Mouse (Mus musculus) kidney, postnatal 36 days (tissue): Measurements from ENCODE around the gene Cnot2.

Experiments
- DNase-seq, 2 experiments: peaks; one replicate each; pipeline ENCODE4 v3.0.0; 2021 to 2022; ENCODE audit warnings: mixed read lengths in 2 of 2

The Cnot2 gene

DNA sequence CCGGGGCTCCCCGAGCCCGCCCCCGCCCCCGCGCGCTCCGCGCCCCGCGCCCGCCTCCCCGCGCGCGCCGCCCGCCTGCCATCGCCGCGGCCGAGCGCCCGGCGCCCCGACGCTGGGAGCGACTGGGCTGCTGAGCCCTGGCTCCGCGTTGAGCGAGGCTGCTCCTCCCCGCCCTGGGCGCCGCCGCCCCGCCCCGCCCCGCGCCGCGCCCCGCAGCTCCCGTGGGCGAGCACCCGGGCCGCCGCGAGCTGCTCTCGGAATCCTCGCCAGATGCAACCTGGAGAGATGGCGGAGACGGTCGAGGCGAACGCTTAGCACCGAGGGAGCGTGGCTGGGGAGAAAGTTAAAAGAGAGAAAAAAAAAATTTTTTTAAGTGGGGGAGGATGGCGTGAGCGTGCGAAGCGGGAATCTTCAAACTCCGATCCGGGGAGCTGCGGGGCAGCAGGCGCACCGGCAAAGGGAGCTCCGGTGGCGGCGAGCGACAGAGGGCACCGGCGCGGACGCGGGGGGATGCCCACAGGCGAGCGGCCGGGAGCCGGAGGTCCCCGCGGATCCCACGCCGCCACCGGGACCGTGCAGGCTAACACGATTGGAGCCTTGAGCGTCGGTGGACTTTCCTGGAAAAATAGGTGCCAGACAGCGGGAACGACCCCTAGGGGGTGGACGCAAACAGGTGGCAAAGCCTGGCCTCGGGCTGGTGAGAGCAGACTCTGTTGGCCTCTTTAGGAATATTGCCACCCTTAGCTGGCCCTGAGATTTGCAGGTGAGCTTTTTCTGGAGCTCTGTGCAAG, 107.4 kb downstream of the Cnot2 start, which contains the start of gene Kcnmb4:
TSS of gene Kcnmb4 (minus strand) at position 120 of the 791 bp plus-strand sequence.
- DNase-seq: peak in 1 of 2 experiments; percentile 37

DNA sequence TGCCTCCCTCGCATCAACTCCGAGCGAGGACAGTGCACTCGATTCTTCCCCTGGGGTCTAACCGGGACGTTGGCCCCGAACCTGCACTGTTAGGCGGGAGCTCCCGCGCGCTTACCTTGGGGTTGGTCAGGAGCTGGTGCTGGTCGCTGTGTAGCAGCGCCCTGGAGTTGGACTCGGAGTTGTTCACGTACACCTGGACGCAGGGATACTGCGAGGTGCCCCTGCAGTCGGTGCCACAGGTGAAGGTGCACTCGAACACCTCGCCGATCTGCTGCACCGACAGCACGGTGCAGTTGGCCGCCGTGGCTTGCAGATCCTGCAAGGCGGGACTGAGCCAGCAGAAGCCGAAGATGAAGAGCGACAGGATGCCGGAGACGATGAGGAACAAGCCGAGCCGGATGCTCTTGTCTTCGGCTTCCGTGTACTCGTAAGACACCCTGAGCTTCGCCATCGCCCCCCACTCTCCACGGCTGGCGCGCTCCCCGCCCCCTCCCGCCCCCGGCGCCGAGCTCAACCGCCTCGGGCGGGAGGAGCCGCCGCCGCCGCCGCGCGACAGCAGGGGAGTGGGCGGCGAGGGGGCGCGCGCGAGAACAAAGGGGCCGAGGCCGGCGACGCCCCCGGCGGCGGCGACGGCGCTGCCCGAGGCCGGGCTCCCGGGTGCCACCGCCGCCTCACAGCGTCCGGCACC, 108.1 kb downstream of the Cnot2 start:
- DNase-seq: peak in 1 of 2 experiments; percentile 26

DNA sequence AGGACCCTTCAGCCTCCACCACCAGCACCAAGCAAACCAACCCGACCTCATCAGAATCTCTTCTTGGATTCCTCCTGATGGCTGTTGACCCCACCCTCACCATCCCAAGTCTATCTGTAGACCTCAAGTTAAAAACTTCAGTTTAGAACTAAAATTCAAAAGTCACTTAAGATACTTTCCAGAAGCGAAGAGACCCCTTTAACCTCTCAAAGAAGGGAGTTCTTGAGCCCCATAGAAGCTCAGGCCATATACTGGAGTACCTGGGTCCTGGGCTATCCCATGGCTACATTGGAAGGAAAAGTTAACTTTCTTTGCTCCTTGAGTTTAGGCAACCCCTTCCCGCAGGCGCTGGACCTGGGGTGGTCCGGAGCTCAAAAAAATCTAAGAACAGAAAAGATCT, 108.7 kb downstream of the Cnot2 start:
- no peak for DNase-seq

DNA sequence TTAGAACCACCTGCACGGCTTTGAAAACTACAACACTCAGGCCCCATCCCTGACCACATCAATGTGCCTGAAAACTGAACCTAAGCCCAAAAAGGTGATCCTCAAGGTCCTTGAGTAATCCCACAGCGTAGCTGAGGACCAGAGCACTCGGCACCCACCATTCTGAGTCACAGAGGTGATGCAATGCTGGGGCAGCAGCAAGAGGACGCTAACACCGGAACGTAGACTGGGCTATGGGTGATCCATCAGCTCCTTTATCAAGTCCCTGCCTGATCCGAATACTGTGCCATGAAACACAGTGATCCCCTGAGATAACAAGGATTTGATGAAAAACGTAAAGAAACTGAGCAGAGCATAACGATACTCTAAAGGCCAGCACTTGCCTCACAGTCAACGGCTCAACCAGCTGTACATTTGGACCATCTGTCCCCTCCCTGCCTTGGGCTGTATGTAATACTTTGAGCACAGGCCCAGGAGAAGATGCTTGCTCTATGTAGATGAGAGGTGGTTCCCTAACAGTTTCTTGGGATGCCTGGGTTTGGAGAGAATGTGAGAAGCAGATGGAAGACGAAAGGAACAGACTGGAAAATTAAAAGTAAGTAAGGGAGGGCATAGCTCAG, 110.9 kb downstream of the Cnot2 start:
- no peak for DNase-seq

DNA sequence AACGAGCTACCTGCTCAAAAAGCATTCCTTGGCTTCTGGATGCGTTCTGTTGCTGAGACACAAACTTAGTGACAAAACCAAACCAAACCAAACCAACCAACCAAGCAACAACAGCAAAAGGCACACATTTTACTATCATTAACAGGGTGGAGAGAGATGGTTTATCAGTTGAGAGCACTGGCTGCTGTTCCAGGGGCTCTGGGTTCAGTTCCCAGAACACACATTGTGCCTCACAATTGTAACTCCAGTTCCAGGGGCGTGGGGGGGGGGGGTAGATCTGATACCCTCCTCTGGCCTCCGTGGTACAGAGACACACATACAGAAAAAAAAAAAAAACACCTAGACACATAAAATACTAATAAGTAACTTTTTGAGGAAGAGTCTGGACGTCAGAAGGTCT, 113.2 kb downstream of the Cnot2 start:
- no peak for DNase-seq

DNA sequence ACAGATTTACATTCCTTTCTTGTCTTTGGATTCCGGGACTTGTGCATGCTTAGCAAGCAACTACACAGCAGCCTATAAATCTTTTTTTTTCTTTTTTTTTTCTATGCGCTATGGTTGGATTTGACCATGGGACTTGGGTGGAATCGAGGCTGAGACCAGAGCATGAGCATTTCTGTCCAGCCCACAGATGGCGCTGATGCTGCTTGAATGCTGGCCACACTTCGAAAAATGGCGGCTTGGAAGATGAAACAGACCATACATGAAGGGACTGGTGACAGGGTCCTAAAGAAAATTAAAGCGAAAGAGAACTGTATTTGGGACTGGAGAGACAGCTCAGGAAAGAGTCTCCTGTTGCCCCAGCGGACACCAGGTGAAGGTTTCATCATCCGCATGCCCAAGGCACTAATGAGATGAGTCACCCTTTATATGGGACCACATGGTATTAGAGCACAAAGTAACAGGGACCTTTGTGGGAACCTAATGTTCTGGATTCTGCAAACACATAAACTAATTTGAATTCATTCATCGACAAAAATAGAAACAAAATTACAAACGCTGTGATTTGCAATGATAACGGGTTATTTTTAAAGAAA, 117.5 kb downstream of the Cnot2 start:
- DNase-seq: no peak

DNA sequence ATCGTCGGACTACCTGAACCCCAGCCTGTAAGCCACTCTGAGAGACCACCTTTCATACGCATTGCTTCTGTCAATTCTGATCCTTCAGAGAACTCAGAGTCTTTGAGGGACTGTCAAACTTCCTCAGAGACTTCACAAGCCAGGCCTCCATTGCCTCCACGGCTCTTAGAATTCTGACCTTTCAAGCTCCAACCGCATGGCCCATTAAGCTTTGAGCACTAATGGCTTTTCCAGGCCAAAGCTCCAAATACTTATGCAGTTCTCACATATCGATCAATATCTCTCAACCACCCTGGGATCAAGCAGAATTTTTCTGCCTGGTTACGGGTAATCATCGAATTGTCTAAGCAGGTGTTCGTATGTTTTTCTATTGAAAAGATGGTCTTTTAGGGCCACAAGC, 119.9 kb downstream of the Cnot2 start:
- no peak for DNase-seq

DNA sequence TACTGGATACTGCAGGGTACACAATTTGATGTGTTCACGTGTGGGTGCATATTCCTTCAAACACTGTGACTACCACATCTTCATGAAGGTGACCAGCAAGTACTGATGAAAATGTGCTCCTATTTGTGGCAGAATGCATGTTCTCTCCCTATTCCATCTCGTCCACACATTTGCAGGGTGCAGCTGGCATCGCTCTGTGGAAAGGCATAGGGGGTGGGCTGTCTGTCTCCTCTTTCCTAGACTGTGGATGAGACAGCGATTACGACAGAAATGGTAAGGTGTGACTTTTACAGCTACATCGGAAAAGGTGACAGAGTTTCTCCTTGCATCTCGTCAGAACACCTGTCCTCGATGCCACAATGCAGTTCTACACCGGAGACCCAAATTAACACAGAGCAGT, 122.5 kb downstream of the Cnot2 start:
- DNase-seq: no peak

DNA sequence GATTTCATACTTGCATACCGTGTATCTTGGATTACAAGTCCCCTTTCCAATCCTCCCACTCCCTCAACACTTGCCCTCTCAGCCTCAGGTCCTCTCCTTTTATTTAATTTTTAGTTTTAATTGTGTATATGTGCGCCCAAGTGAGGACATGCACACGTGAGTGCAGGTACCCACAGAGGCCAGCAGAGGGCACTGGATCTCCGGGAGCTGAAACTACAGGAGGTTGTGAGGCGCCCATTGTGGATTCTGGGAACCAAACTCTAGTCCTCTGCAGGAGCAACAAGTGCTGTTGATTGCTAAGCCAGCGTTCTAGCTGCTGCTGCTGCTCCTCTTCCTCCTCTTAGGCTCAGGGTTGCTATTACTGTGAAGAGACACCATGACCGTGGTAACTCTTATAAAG, 128.5 kb downstream of the Cnot2 start:
- DNase-seq: no peak

DNA sequence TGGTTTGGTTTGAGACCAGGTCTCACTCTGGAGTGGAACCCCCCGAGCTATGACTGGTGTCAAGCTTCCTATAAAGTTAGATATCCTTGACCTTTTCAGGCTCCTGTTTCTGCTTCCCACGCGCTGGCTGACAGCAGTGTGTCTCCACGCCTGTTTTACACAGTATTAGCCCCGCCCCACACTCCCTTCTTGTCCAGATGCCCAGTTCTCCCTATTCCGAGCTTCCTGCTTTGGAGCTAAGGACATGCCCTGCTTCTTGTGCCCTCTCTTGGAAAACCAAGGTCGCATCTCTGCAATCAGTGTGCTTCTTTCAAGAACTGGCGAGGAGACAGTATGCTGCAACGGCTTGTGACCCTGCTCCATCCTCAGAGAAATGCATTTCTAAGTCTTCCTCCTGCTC, 130.7 kb downstream of the Cnot2 start:
- peak in 1 of 2 experiments; percentile 3 for DNase-seq

DNA sequence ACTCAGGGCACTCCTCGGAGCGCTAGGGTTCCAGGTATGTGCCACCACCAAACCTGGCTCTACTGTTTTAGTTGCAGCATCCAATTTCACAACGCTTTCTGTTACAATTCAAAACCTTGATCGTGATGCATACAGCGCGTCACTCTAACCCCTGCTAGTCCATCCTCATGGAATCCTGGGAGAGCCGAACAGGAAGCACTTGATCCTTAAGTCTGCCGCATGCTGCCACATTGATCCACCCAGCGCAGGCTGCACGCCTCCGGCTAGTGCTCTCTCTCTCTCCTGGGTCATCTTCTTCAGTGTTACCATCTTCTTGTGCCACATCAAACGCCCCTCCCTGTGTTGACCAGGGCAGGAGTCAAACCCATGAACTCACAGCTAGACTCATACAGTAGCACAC, 133.1 kb downstream of the Cnot2 start:
- DNase-seq: no peak

DNA sequence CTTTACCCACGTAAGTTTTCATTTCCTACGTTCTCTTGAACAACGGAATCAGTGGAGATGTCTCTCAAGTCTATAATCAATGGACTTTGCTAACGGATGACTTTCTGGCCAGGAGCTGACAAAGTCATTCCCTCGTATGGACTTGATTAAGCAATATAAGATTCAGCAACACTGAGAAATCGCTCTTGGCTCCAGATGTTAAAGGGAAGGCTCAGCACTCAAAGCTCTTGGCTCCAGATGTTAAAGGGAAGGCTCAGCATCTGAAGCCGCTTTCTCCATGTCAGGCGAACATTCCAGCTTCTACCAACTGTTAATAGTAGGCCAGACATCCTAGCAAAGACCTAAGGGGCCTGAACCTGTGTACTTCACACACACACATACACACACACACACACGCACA, 134.1 kb downstream of the Cnot2 start:
- DNase-seq: no peak

DNA sequence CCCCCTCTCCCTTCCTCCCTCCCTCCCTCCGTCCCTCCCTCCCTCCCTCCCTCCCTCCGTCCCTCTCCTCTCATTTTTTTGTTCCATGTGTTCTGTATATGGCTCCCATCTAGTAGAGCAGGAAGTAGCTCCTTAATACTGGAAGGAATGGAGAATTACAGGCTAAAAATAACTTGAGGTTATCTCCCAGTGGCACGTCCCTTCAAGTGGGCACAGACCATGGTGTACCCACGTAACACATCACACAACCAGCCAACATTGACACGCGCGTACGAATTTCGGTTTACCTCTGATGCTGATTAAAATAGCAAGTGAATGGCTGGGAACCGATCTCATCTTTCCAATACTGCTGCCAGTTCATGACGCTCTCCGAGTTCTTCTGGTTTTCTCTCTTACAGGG, 135.3 kb downstream of the Cnot2 start:
- DNase-seq: no peak

DNA sequence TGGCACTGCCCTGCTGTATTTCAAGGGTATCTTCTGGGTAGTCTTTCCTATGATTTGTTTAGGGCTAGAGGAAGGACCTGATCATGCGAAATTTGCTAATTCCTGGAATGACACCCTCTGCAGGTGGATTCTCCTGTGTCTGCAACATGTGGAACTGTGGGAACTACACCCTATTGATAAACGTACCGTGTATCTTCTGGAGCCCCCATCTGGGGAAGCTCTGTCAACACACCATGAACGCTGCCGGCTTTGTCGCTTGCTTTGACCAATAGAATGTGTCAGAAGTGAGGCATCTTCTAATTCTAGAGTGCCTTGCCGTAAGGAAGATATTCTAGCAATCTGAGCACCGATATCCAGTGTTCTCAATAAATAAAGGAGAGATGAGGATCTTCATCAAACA, 136.5 kb downstream of the Cnot2 start:
- DNase-seq: no peak

DNA sequence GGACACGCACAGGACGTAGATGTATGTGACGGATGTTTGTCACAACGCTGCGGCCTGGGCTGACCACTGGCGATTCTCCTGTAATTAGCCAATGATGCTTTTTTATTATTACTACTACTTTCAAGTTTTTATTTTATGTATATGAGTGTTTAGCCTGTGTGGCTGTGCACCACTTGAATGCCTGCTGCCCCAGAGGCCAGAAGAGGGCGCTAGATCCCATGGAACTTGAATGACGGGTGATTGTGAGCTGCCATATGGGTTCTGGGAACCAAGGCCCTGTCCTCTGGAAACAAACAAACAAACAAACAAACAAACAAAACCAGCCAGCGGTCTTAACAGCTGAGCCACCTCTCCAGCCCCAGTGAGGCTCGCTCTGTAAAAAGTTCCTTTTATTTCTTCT, 136.9 kb downstream of the Cnot2 start:
- DNase-seq: no peak

DNA sequence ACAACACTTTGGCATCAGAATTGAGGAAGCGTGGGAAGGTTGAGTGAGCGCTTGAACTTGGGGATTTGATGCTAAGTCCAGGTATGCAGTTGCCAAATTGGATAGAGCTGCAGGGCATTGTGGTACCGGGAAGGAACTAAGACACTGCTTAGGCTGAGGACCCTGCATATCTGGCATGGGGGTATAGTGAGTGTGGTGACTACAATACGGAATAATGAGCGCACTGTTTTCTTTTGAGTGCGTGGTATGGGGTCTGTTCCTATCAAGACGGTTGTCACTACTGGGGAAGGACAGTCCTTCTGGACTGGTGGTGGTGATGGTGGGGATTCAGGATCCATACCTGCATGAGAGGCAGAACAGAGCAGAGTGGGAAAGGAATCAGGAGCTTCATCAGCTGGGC, 140.4 kb downstream of the Cnot2 start:
- DNase-seq: no peak

DNA sequence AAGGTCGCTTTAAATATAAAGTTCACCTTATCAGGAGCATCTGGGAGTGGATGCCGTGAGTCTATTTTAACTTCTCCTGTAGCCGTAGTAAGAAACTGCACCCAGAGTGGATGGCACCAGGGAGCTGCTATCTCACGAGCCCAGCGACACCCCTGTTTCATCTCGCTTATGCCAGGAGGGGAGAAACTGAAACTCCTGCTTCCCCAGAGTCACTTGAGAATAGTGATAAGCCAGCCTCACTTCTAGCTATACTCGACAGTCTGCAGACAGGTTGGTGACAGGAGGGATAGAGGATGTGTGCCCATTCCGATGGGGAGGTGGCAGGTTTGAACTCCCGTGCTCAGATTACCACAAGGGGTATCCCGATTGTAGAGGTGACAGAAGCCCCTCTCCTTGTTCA, 141.2 kb downstream of the Cnot2 start:
- DNase-seq: no peak

DNA sequence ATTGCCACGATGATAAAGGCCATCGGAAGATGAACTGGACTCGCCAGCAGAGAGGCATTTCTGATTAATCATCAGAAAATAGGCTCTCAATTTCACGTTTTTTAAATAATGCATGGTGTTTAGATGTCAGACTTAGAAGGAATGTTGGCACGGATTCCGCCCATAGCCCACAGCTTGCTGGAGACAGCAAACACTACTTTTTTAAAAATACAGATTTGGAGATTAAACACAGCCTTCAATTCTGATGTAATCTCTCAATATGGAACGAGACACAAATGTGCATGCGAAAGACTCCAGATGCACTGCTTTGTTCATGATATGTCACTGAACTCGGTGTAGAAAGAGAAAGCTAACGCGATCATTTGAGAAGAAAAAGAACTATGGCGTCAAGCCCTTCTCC, 145.9 kb downstream of the Cnot2 start:
- DNase-seq: no peak
